Mouse (Mus musculus) midbrain, embryonic 15.5 days (tissue): ENCODE measurements around the gene Abcb9. TPM values are rescaled to one million over a fixed set of nuclear protein-coding genes. Genes with fewer than 3 reads are reported as not detected.

Experiments
- ATAC-seq: fragments of 200-750 bp; cut with Nextera tagmentation; replicated peaks from 2 replicates; pipeline ENCODE4 v1.8.0; 2017; ENCODE audit warnings: moderate TSS enrichment
- H3K27ac ChIP-seq: fragments of 300-500 bp; sonication (generic); 2 replicates; pipeline ENCODE4 v1.5.1; 2015; ENCODE audit warnings: mild to moderate bottlenecking, inconsistent platforms
- H3K27me3 ChIP-seq: fragments of 300-500 bp; sonication (generic); replicated peaks from 2 replicates; pipeline ENCODE4 v1.6.1; 2015; ENCODE audit warnings: inconsistent platforms
- H3K36me3 ChIP-seq: fragments of 300-500 bp; sonication (generic); replicated peaks from 2 replicates; pipeline ENCODE4 v1.6.1; 2015; ENCODE audit warnings: inconsistent platforms
- H3K4me1 ChIP-seq: fragments of 300-500 bp; sonication (generic); 2 replicates; pipeline ENCODE4 v1.6.1; 2015; ENCODE audit warnings: inconsistent platforms
- H3K4me2 ChIP-seq: fragments of 300-500 bp; sonication (generic); 2 replicates; pipeline ENCODE4 v1.6.1; 2015; ENCODE audit warnings: inconsistent platforms, mild to moderate bottlenecking, moderate library complexity
- H3K4me3 ChIP-seq: fragments of 300-500 bp; sonication (generic); 2 replicates; pipeline ENCODE4 v1.5.1; 2015; ENCODE audit warnings: mild to moderate bottlenecking, inconsistent platforms
- H3K9ac ChIP-seq: fragments of 300-500 bp; sonication (generic); 2 replicates; pipeline ENCODE4 v1.6.1; 2015; ENCODE audit warnings: mild to moderate bottlenecking, inconsistent platforms
- H3K9me3 ChIP-seq: fragments of 300-500 bp; sonication (generic); 2 replicates; pipeline ENCODE4 v1.6.1; 2016; ENCODE audit warnings: inconsistent platforms
- WGBS: fragments of 180-500 bp; shearing (Covaris S2); methylation state at CpG from one replicate; pipeline ENCODE4 v1.1.7; 2015; ENCODE audit warnings: mixed read lengths; 5-methylcytosine and 5-hydroxymethylcytosine counted together
- polyA plus RNA-seq: library from polyadenylated mRNA; unstranded; fragments of >200 nt; fragmentation: Nextera tagmentation; extraction: Ambion mirVana; gene quantifications from 2 replicates; pipeline ENCODE4 v1.2.1, GENCODE M21; 2015

Abcb9 gene
- polyA plus RNA-seq, 1 experiment from 2014 or later, result 16.0 TPM

DNA sequence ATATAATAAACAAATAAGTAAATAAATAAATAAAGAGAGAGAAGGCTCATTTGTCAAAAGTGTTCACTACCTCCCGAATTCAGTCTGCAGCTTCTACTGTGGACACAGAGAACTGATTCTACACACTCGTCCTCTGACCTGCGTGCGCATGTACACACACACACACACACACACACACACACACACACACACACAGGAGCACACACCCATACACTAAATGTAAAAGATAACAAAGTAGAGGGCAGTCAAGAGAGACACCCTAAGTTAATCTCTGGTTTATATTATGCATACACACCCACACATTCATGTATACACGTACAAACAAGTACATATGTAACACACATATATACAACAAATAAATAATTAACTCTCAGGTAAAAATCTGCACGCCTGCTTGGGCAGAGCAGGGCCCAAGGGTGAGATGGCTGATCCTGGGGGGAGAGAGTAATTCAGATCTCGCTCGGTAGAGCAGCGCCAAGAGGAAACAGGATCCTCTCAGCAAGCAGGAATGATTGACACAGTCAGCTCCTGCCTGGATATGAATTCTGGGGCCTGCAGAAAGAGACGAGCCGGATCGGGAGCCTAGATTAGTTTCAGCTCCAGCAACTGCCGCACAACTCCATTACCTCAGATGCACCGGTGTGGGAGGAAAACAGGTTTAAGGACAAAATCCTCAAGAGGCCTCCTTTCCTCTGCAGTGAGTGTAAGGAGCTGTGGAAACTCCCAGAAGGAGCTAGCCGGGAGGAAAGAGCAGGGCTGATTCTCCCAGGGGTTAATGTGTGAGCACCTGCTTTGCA, 46.2 kb downstream of the Abcb9 start:
- H3K27ac ChIP-seq, result 0 out of 2 replicates have a peak overlapping the region, but pooled peaks have one; percentile 53
- H3K36me3 ChIP-seq, result no peaks in the 10 kb centered on the region
- H3K4me1 ChIP-seq, result peaks cover 19% of the 10 kb centered on the region
- H3K9ac ChIP-seq, result no peak overlapping the region
- no peak for ATAC-seq
- no peak overlapping the region for H3K4me2 ChIP-seq
- WGBS, result 60% methylated on average over 15 of the region's 15 CpGs
- no peaks in the 10 kb centered on the region for H3K9me3 ChIP-seq
- no peaks in the 10 kb centered on the region for H3K27me3 ChIP-seq
- H3K4me3 ChIP-seq, result no peak overlapping the region

DNA sequence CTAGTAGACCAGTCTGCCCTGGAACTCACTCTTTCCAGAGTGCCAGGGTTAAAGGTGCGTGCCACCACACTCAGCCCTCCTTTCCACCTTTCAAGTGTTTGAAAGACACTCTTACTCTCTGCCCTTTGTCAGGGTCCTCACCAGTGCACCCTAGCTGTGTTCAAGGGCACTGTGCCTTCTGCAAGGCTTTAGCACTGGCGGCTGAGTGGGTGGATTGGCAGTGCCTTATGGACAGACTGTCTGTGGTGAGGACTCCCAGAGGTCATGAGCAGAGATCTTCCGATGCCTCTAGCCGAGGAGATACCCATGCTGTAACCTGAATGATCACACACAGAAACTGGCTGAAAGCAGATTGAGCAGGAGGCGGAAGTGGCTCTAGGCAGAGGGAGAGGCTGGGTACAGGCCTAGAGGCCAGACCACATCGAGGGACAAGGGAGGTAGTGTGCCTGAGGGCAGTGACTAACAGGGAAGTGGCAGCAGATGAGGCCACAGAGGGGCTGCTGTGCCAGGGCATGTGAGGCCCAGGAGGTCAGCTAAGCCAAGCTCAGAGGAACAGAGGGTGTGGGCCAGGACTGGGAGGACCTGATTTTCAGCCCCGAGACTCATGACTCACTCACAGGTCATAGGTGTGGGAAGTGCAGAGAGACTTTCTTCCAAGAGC, 48.7 kb downstream of the Abcb9 start:
- 81% methylated on average over 7 of the region's 7 CpGs for WGBS
- Histone ChIP-seq H3K4me3 (no peak overlapping the region), H3K27ac (no peak overlapping the region), H3K27me3 (no peaks in the 10 kb centered on the region), H3K4me1 (peaks cover 30% of the 10 kb centered on the region), H3K36me3 (no peaks in the 10 kb centered on the region), H3K9ac (no peak overlapping the region), H3K4me2 (no peak overlapping the region), H3K9me3 (no peaks in the 10 kb centered on the region)
- ATAC-seq, result no peak

DNA sequence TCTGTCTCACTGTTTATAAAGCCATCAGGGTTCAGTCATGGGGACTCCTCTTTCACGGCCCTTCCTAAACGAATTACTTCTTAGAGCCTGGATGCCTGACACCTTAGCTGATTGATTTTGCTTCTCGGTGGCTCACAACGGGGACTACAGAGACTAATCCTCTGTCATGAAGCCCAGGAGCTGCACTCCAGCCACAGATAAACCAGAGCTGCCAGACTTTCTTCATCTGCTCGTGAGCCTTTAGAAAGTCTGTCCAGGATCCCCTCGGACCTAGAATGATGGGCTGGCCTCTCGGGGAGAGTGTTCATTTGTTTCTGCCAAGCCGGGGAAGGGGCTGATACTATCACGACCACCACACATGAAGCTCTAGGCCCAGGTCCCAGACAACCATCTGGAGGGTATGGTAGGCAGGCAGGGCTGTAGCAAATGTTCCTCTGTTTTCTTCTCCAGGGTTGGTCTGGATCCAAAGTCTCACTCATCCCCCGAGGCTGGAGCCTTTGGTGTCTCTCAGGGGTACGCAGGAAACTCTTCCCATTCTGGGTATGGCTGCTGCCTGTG, 50.1 kb downstream of the Abcb9 start:
- 20% methylated on average over 11 of the region's 11 CpGs for WGBS
- peaks cover 28% of the 10 kb centered on the region for H3K4me1 ChIP-seq
- peak overlapping the region; percentile 63 for H3K27ac ChIP-seq
- no peaks in the 10 kb centered on the region for H3K36me3 ChIP-seq
- H3K9ac ChIP-seq, result no peak overlapping the region
- H3K4me3 ChIP-seq, result no peak overlapping the region
- H3K27me3 ChIP-seq, result no peaks in the 10 kb centered on the region
- H3K4me2 ChIP-seq, result no peak overlapping the region
- no peak for ATAC-seq
- H3K9me3 ChIP-seq, result no peaks in the 10 kb centered on the region

DNA sequence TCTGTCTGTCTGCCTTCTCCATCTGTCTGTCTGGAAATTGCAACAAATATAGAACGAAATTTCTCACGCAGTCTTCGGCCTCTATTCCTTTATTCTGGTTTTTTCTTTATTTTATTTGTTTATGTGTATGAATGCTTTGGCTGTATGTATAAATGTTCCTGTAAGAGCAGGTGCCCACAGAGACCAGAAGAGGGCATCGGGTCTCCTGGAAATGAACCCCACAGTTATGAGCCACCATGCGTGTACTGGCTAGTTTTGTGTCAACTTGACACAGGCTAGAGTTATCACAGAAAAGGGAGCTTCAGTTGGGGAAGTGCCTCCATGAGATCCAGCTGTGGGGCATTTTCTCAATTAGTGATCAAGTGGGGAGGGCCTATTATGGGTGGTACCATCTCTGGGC, 51.6 kb downstream of the Abcb9 start:
- Histone ChIP-seq H3K36me3 (no peaks in the 10 kb centered on the region), H3K4me2 (no peak overlapping the region), H3K9ac (no peak overlapping the region), H3K4me1 (peaks cover 17% of the 10 kb centered on the region), H3K27ac (peak overlapping the region; percentile 79), H3K9me3 (no peaks in the 10 kb centered on the region), H3K4me3 (no peak overlapping the region), H3K27me3 (no peaks in the 10 kb centered on the region)
- no peak for ATAC-seq
- 48% methylated on average over 5 of the region's 5 CpGs for WGBS

DNA sequence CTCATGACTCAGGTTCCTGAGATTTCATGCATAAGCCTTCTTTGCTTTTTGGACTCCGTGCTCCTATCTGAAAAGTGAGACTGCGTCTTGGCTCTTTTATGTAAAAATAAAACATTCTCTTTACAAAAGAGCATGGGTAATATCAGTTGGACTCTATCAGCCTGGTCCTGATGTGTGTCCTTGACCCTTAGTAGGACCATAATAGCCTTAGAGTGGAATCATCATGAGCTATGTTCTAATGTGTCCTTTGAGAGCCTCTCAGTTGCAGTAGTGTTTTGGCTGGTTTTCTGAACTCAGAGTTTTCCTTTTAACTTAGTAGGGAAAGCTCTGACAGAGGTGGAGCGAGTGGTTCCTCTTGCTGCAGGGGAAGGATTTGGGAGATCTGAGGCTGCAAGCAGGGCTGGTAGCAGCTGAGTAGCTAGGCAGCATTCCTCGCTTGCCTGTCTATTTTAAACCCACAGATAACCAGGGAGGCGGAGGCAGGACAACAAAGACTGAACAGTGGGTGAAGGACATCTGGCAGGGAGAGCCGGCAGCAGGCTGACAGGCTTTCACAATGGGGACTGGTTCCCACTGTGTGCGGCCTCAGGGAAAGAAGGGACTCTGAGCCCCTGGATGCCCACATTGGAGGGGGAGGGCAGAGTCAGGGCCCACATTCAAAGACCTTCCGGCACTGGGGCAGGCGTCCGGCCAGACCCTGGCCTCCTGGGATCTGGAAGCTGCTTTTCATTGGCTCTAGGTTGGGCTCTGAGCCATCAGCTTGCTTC, 52.2 kb downstream of the Abcb9 start:
- Histone ChIP-seq H3K27me3 (no peaks in the 10 kb centered on the region), H3K4me3 (no peak overlapping the region), H3K4me1 (peaks cover 17% of the 10 kb centered on the region), H3K9me3 (no peaks in the 10 kb centered on the region), H3K27ac (peak overlapping the region; percentile 79), H3K36me3 (no peaks in the 10 kb centered on the region), H3K4me2 (no peak overlapping the region), H3K9ac (no peak overlapping the region)
- peak; percentile 92 for ATAC-seq
- WGBS, result 16% methylated on average over 10 of the region's 10 CpGs

DNA sequence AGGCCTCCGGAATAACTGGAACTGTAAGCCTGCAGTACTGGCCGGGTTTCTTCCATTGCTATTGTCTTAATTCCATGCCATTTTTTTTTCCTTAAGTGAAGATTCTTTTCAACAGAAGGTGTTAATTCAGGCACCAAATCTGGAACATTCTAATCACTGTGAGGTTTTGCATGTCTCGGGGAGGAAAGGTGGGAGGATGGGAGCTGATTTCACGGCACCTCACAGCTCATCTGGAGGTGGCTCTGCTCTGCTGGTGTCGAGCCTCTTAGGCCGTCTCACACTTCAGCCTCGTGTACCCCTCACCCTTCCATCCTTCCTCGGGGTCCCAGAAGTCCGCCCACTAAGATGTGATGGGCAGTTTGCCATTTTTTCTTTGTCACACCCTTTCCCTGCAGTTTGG, 54.5 kb downstream of the Abcb9 start:
- WGBS, result 74% methylated on average over 9 of the region's 9 CpGs
- ATAC-seq, result no peak

DNA sequence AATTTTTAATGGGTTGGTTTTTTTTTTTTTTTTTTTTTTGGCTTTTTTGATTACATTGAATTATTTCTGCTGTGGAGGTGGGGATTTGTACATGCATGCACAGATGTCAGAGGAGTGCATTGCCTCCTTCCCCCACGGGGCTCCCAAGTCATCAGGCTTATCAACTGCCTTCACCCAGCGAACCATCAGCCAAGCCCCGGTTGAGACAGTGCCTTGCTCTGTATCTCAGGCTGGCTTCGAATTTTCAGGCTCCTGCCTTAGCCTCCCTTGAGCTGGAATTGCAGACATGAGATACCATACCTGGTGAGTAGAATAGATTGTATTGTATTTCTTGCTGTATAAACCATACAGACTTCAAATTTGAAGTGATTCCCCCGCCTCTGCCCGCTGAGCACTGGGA, 56.0 kb downstream of the Abcb9 start:
- ATAC-seq, result no peak
- H3K4me1 ChIP-seq, result peaks cover 14% of the 10 kb centered on the region
- no peaks in the 10 kb centered on the region for H3K36me3 ChIP-seq
- no peak overlapping the region for H3K9ac ChIP-seq
- no peaks in the 10 kb centered on the region for H3K9me3 ChIP-seq
- H3K27ac ChIP-seq, result no peak overlapping the region
- no peak overlapping the region for H3K4me3 ChIP-seq
- H3K4me2 ChIP-seq, result no peak overlapping the region
- H3K27me3 ChIP-seq, result no peaks in the 10 kb centered on the region
- WGBS, result 91% methylated on average over 6 of the region's 6 CpGs

More for the DNA sequence above, 54.5 kb downstream of the Abcb9 start:
- H3K27me3 ChIP-seq, result no peaks in the 10 kb centered on the region
- H3K36me3 ChIP-seq, result no peaks in the 10 kb centered on the region
- no peak overlapping the region for H3K4me3 ChIP-seq
- H3K9me3 ChIP-seq, result no peaks in the 10 kb centered on the region
- H3K4me1 ChIP-seq, result peaks cover 20% of the 10 kb centered on the region
- no peak overlapping the region for H3K27ac ChIP-seq
- H3K4me2 ChIP-seq, result no peak overlapping the region
- no peak overlapping the region for H3K9ac ChIP-seq

DNA sequence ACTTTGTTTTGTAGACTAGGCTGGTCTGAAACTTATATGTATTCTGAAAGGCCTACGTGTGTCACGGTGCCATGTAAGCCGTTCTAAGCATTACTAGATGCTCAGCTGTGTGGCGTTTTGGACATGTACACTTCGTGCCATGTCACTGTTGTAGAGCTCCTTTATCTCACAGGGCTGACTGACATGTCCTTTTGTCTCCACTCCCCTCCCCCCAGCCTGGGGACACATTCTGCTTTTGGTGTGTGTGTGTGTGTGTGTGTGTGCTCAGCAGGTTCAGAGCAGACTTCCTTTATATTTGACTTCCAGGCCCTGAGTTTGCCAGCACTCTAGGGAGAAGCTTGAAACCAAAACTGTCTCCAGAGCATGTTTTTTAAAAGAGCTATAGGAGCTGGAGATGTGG, 58.8 kb downstream of the Abcb9 start:
- Histone ChIP-seq H3K36me3 (no peaks in the 10 kb centered on the region), H3K27ac (no peak overlapping the region), H3K27me3 (no peaks in the 10 kb centered on the region), H3K9ac (no peak overlapping the region), H3K4me1 (0 out of 2 replicates have a peak, but pooled peaks cover 3% of the 10 kb centered on the region), H3K4me2 (no peak overlapping the region), H3K4me3 (no peak overlapping the region), H3K9me3 (no peaks in the 10 kb centered on the region)
- 27% methylated on average over 5 of the region's 5 CpGs for WGBS
- ATAC-seq, result no peak

DNA sequence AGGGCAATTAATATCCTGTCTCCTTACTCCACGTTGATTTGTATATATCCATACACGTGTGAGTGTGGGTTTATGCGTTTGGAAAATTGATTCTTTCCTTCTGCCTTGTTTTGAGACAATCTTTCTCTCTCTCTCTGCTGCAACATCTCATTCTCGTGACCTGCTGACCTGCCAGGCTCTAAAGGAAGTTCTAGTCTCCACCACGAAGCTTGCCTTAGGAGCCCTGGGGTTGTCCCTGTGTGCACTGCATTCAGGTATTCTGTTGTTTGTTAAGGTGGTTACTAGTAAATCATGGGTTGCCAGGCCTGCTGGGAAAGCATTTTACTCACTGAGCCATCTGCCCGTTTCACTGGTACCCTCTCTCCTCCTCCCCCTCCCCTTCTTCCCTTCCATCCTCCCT, 59.3 kb downstream of the Abcb9 start:
- Histone ChIP-seq H3K4me1 (0 out of 2 replicates have a peak, but pooled peaks cover 3% of the 10 kb centered on the region), H3K36me3 (no peaks in the 10 kb centered on the region), H3K27me3 (no peaks in the 10 kb centered on the region), H3K4me2 (no peak overlapping the region), H3K4me3 (no peak overlapping the region), H3K9me3 (no peaks in the 10 kb centered on the region), H3K27ac (no peak overlapping the region), H3K9ac (no peak overlapping the region)
- ATAC-seq, result no peak
- WGBS, result 31% methylated on average over 6 of the region's 6 CpGs

DNA sequence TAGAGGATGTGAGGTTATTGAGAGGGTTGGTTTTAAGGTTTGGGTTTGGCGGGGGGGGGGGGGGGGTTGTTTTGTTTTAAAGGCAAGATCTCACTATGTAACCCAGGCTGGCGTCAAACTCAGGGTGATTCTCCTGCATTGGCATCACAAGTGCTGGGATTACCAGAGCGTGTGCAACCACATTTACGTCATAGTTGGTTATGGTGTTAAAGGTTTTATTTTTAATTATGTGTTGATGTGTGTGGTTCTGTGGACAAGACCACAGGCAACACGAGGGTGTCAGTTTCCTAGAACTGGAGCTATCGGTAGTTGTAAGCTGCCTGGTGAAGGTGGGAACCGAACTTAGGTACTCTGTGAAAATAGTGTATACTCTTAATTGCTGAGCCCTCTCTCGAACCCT, 59.8 kb downstream of the Abcb9 start:
- no peak for ATAC-seq

DNA sequence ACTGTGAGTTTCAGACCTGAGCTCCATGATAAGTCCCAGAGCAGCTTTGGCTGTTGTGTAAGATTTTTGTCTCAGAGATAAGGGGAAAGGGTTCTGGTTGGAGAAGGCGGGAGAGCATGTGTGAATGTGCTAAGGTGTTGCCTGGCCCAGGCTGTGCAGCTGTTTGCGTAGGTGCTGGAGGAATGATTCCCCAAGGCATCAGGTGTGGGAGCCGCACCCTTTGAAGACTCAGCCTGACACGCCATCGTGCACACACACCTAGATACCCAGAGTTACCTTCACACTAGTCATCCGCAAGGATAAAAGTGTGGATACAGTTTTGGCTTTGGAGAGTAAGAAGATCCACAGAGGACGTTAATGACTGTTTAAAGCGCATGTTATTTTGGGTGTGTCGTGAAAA, 60.2 kb downstream of the Abcb9 start:
- Histone ChIP-seq H3K4me1 (peaks cover 5% of the 10 kb centered on the region), H3K36me3 (no peaks in the 10 kb centered on the region), H3K4me2 (no peak overlapping the region), H3K4me3 (no peak overlapping the region), H3K9ac (no peak overlapping the region), H3K27ac (no peak overlapping the region), H3K27me3 (no peaks in the 10 kb centered on the region), H3K9me3 (no peaks in the 10 kb centered on the region)
- no peak for ATAC-seq
- 95% methylated on average over 9 of the region's 9 CpGs for WGBS

More for the DNA sequence above, 59.8 kb downstream of the Abcb9 start:
- Histone ChIP-seq H3K4me1 (0 out of 2 replicates have a peak, but pooled peaks cover 3% of the 10 kb centered on the region), H3K4me2 (no peak overlapping the region), H3K27ac (no peak overlapping the region), H3K9ac (no peak overlapping the region), H3K9me3 (no peaks in the 10 kb centered on the region), H3K27me3 (no peaks in the 10 kb centered on the region), H3K4me3 (no peak overlapping the region), H3K36me3 (no peaks in the 10 kb centered on the region)
- 76% methylated on average over 8 of the region's 8 CpGs for WGBS

DNA sequence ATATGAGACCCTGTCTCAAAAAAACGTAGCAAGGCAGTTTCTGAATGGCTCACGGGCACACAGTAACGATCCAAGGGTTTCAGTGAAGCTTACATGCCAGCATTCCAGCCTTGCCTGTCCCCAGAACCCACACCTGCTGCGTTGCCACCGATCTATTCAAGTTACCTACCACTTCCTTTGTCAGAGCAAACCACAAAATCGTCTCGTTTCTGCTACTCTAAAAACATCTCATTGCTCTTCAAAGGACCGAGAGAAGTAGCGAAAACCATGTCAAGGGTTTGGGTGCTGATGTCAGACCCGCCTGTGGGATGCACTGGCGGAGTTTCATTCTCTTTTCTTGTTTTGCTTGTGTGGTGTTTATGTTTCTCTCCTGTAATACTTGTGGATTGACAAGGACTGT, 61.1 kb downstream of the Abcb9 start:
- no peak overlapping the region for H3K9ac ChIP-seq
- no peak overlapping the region for H3K27ac ChIP-seq
- H3K9me3 ChIP-seq, result no peaks in the 10 kb centered on the region
- 75% methylated on average over 11 of the region's 11 CpGs for WGBS
- H3K36me3 ChIP-seq, result no peaks in the 10 kb centered on the region
- ATAC-seq, result no peak
- H3K4me3 ChIP-seq, result no peak overlapping the region
- H3K4me2 ChIP-seq, result no peak overlapping the region
- H3K27me3 ChIP-seq, result no peaks in the 10 kb centered on the region
- peaks cover 15% of the 10 kb centered on the region for H3K4me1 ChIP-seq
